Comparison of ENCODE assay signal across 8 mouse cellular contexts in the genomic region with DNA sequence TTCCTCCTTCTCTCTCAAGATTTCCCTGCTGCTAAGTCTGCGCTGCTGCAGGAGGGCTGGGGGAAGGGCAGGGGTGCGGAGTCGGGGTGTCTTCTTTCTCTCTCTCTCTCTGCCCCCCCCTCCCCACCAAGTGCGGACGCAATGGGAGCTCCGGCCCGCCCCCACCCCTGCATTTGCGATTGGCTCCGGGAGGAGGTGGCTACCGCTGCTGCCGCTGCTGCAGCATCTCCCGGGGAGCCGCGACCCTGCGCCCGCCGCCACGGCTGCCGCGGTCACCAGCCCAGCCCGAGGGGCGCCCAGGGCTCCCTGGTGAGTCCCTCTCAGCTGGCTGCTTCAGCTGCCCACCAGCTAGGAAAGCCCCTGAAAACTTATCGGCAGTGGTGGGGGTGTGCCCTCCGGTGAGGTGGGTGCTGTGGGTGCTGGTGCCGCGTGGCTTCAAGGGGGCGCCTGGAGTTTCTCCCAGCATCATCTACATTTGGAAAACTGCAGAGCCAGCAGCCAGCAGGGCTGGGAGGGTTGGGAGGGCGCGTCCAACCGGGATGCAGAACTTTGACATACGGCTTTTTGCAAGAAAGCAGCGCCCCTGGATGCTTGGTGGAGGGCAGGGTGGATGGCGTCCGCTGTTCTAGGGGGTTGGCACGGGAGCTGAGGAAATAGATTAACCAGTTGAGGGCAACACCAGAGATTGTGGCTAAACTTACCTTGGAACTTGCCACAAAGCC. TPM values are rescaled to one million over a fixed set of nuclear protein-coding genes. Genes with fewer than 3 reads are reported as not detected.
DNase-seq lines count a peak whose midpoint lies in the region; ATAC-seq and TF ChIP-seq lines count a peak whose summit lies in the region.

No protein-coding gene starts in this region.

- no peak for TF ChIP-seq CTCF in gastrocnemius, adult 2 months (IDR thresholded peaks at IDR 0.05)
- no peak for TF ChIP-seq CTCF in heart, postnatal 0 days (IDR thresholded peaks at IDR 0.05; ENCODE audit: low read depth)

- H3K9ac ChIP-seq in heart, postnatal 0 days (replicated peaks; ENCODE audit: low read depth, low read length), result peak overlapping the region; percentile 98
- H3K9ac ChIP-seq in midbrain, embryonic 13.5 days (replicated peaks), result peak overlapping the region; percentile 65

- H3K27me3 ChIP-seq in heart, postnatal 0 days (ENCODE audit: control insufficient read depth, insufficient read depth, low read length), result peaks cover 3% of the 10 kb centered on the region; the same call in 1 of the 2 replicates
- peaks cover 50% of the 10 kb centered on the region for H3K27me3 ChIP-seq in midbrain, embryonic 13.5 days

- H3K4me3 ChIP-seq in gastrocnemius, adult 2 months, result peak overlapping the region; percentile 92
- H3K4me3 ChIP-seq in heart, postnatal 0 days (ENCODE audit: low read depth, low read length), result peak overlapping the region; percentile 69
- peak overlapping the region; percentile 50 for H3K4me3 ChIP-seq in midbrain, embryonic 13.5 days (replicated peaks)

- WGBS in heart, postnatal 0 days, result 3% methylated on average over 26 of the region's 35 CpGs
- WGBS in midbrain, embryonic 13.5 days, result under 1% methylated on average over 29 of the region's 35 CpGs

- TF ChIP-seq EP300 in heart, postnatal 0 days (IDR thresholded peaks at IDR 0.05; ENCODE audit: low read depth), result no peak

- H3K36me3 ChIP-seq in heart, postnatal 0 days (replicated peaks; ENCODE audit: control insufficient read depth, insufficient read depth, low read length), result no peaks in the 10 kb centered on the region
- H3K36me3 ChIP-seq in midbrain, embryonic 13.5 days, result no peaks in the 10 kb centered on the region

- peak; percentile 13 for ATAC-seq in heart, postnatal 0 days (ENCODE audit: insufficient read depth, low read depth)
- ATAC-seq in midbrain, embryonic 13.5 days, result peak; percentile 66

- intact Hi-C loops in gastrocnemius, adult 2 months (cut with DNase I), result loop anchor here (1.0 kb wide), 1 partner anchor 23 kb away; no protein-coding TSS in a partner anchor

- peak overlapping the region; percentile 99 for H3K27ac ChIP-seq in gastrocnemius, adult 2 months
- peak overlapping the region; percentile 99 for H3K27ac ChIP-seq in heart, postnatal 0 days (ENCODE audit: low read depth)
- no peak overlapping the region for H3K27ac ChIP-seq in midbrain, embryonic 13.5 days

- H3K9me3 ChIP-seq in heart, postnatal 0 days (replicated peaks; ENCODE audit: control insufficient read depth, low read length), result no peaks in the 10 kb centered on the region
- H3K9me3 ChIP-seq in midbrain, embryonic 13.5 days, result no peaks in the 10 kb centered on the region

- peaks cover 12% of the 10 kb centered on the region for H3K4me1 ChIP-seq in heart, postnatal 0 days (ENCODE audit: control insufficient read depth, insufficient read depth)
- H3K4me1 ChIP-seq in midbrain, embryonic 13.5 days (replicated peaks), result peaks cover 22% of the 10 kb centered on the region

- H3K4me2 ChIP-seq in heart, postnatal 0 days (ENCODE audit: low read depth, low read length), result peak overlapping the region; percentile 67
- H3K4me2 ChIP-seq in midbrain, embryonic 13.5 days (replicated peaks), result peak overlapping the region; percentile 92

- peak; percentile 61 for DNase-seq in gastrocnemius, adult 2 months
- no peak for DNase-seq in gastrocnemius, adult 18-20 months (ENCODE audit: low spot score)
- peak; percentile 37 for DNase-seq in ZHBTc4 (ENCODE audit: low read depth, low spot score)
- no peak for DNase-seq in heart, postnatal 0 days (ENCODE audit: low spot score)
- no peak for DNase-seq in cerebellum, adult 18-20 months
- DNase-seq in cerebellum, postnatal 4 days (ENCODE audit: low spot score in 2 of 2), result no peak
- no peak for DNase-seq in spleen, postnatal 36 days (ENCODE audit: low spot score in 2 of 2)

RNA-seq across cellular contexts. Expression of gene Gata5, which starts 51.6 kb away (rescaled TPM):
- not detected for total RNA-seq in gastrocnemius, adult 2 months (2021)
- not detected for total RNA-seq in gastrocnemius, adult 18-20 months (2021)
- 2.7 and 5.7 TPM in 2 replicates for total RNA-seq in heart, postnatal 0 days (2014; rRNA removed; ENCODE audit: low replicate concordance)
- polyA plus RNA-seq in heart, postnatal 0 days (2015; fragmentation: Nextera tagmentation; extraction: Ambion mirVana), result 1.2 and 1.8 TPM in 2 replicates
- not detected in 2 replicates for polyA plus RNA-seq in midbrain, embryonic 13.5 days (2015; fragmentation: Nextera tagmentation; extraction: Ambion mirVana)

Comparison
In these comparisons a context has a peak if more than half of its experiments do, and no peak if none do; other contexts are left out.
1. DNase-seq: peak in gastrocnemius, adult 2 months (single experiment) and ZHBTc4 (single experiment); none in gastrocnemius, adult 18-20 months (single experiment), heart, postnatal 0 days (single experiment), cerebellum, adult 18-20 months (0 of 2), cerebellum, postnatal 4 days (0 of 2) and spleen, postnatal 36 days (0 of 2).
2. Peak in every context shown above with its lines, with median percentiles within 50 percentile points of each other: H3K4me3 ChIP-seq.